Mouse (Mus musculus) heart, embryonic 14.5 days (tissue): Measurements from ENCODE around the gene Slc25a12. TPM values are rescaled to one million over a fixed set of nuclear protein-coding genes. Genes with fewer than 3 reads are reported as not detected.
A peak's percentile ranks its signal among the peaks of the same experiment; 100 is the strongest.

Source experiments
- ATAC-seq: fragments of 200-750 bp; cut with Nextera tagmentation; 2 replicates; pipeline ENCODE4 v1.8.0; 2017; ENCODE audit warnings: low read depth, moderate TSS enrichment; ENCODE audit not compliant: insufficient number of reproducible peaks, insufficient read depth, low FRiP score
- H3K27ac ChIP-seq, 2 experiments: fragments of 200-500 bp in 1 of 2; fragments of 300-500 bp in 1 of 2; sonication (generic) in 1 of 2; replicated peaks in 1 of 2; 2 replicates each; pipeline ENCODE4 v1.5.1; 2012 to 2014; ENCODE audit warnings: low read depth in 2 of 2, low read length in 2 of 2, control low read depth in 1 of 2, mild to moderate bottlenecking in 1 of 2, mixed read lengths in 1 of 2; ENCODE audit not compliant: control insufficient read depth in 1 of 2, insufficient read depth in 1 of 2
- H3K27me3 ChIP-seq: fragments of 300-500 bp; sonication (generic); 2 replicates; pipeline ENCODE4 v1.6.1; 2014; ENCODE audit warnings: mild to moderate bottlenecking, low read length, control low read depth; ENCODE audit not compliant: control insufficient read depth, insufficient read depth
- H3K36me3 ChIP-seq: fragments of 300-500 bp; sonication (generic); 2 replicates; pipeline ENCODE4 v1.6.1; 2014; ENCODE audit warnings: mild to moderate bottlenecking, control low read depth, low read length, mixed read lengths; ENCODE audit not compliant: control insufficient read depth, insufficient read depth
- H3K4me1 ChIP-seq, 2 experiments: fragments of 200-500 bp in 1 of 2; fragments of 300-500 bp in 1 of 2; sonication (generic) in 1 of 2; 2 replicates each; pipeline ENCODE4 v1.6.1; 2012 to 2014; ENCODE audit warnings: low read length in 2 of 2, control low read depth in 1 of 2, mixed read lengths in 1 of 2; ENCODE audit not compliant: control insufficient read depth in 2 of 2, insufficient read depth in 2 of 2
- H3K4me2 ChIP-seq: fragments of 300-500 bp; sonication (generic); 2 replicates; pipeline ENCODE4 v1.6.1; 2014; ENCODE audit warnings: mild to moderate bottlenecking, low read length
- H3K4me3 ChIP-seq, 2 experiments: fragments of 200-500 bp in 1 of 2; fragments of 300-500 bp in 1 of 2; sonication (generic) in 1 of 2; 2 replicates each; pipeline ENCODE4 v1.5.1; 2012 to 2014; ENCODE audit warnings: low read length in 2 of 2, mild to moderate bottlenecking in 2 of 2, control low read depth in 1 of 2, low read depth in 1 of 2, moderate library complexity in 1 of 2; ENCODE audit not compliant: control insufficient read depth in 1 of 2, insufficient read depth in 1 of 2
- H3K9ac ChIP-seq: fragments of 300-500 bp; sonication (generic); 2 replicates; pipeline ENCODE4 v1.6.1; 2014; ENCODE audit warnings: mild to moderate bottlenecking, low read length
- H3K9me3 ChIP-seq: fragments of 300-500 bp; sonication (generic); 2 replicates; pipeline ENCODE4 v1.6.1; 2016; ENCODE audit warnings: low read length, control low read depth; ENCODE audit not compliant: control insufficient read depth
- WGBS: fragments of 180-500 bp; shearing (Covaris S2); extraction: QIAGEN DNeasy Blood & Tissue Kit; methylation state at CpG from one replicate; pipeline ENCODE4 v1.1.7; 2014; 5-methylcytosine and 5-hydroxymethylcytosine counted together
- polyA plus RNA-seq: library from polyadenylated mRNA; unstranded; fragments of >200 nt; fragmentation: Nextera tagmentation; extraction: Ambion mirVana; gene quantifications from 2 replicates; pipeline ENCODE4 v1.2.1, GENCODE M21; 2014

Gene Slc25a12
- polyA plus RNA-seq, 1 experiment from 2014 or later, result 118 TPM

DNA sequence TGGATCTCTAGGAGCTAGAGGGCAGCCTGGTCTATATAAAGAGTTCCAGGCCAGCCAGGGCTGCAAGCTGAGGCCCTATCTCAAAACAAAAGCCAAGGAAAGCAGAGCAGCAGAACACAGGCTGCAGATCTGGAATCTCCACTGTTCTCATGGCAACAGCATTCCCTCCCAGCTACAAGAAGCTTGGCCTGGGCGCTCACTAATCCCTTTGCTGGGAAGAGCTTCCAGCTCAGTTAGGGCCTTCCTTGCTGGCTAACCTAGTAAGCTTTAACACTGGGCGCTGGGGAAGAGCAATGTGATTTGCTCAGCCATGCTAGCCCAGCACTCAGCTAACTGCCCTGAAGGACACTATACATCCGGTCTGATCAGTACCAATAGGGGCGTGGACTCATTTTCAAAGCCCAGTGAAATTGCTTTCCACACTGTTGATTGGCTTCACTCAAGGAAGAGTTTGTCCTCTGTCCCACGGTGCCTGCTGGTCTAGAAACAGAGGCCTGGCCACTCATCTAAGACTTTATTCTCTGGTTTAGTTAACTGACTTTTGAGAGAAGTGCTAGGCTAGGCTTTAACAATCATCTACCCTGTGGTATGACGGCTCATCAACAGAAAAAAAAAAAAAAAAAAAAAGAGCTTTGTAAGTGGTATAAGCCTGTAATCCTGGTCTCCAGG is 77.3 kb downstream of the Slc25a12 start:
- no peak overlapping the region for H3K9ac ChIP-seq
- no peak overlapping the region for H3K27ac ChIP-seq
- no peaks in the 10 kb centered on the region for H3K9me3 ChIP-seq
- H3K36me3 ChIP-seq, result peaks cover 64% of the 10 kb centered on the region
- H3K4me1 ChIP-seq, result no peaks in the 10 kb centered on the region; a peak in 1 of 4 replicates
- H3K27me3 ChIP-seq, result no peaks in the 10 kb centered on the region
- H3K4me3 ChIP-seq, result no peak overlapping the region
- WGBS, result 53% methylated on average over 6 of the region's 6 CpGs
- H3K4me2 ChIP-seq, result no peak overlapping the region
- no peak for ATAC-seq

DNA sequence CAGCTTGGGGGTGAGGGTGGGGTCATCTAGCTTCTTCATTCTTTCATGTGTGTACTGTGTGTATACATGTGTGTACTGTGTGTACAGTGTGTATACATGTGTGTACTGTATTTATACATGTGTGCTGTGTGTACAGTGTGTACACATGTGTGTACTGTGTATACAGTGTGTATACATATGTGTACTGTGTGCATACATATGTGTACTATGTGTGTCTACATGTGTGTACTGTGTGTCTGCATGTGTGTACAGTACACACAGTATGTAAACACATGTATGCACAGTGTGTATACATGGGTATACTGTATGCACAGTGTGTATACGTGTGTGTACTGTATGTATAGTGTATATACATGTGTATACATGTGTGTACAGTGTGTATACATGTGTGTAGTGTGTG is 85.6 kb downstream of the Slc25a12 start:
- no peak for ATAC-seq
- peaks cover 70% of the 10 kb centered on the region for H3K36me3 ChIP-seq
- WGBS, result 90% methylated on average over 1 of the region's 1 CpGs

GRCm38 (mm10) chr2:71278791-71279775 is 88.5 kb downstream of the Slc25a12 start:
- Histone ChIP-seq H3K36me3 (peaks cover 84% of the 10 kb centered on the region), H3K4me1 (no peaks in the 10 kb centered on the region), H3K4me3 (no peak overlapping the region), H3K27ac (no peak overlapping the region), H3K9ac (no peak overlapping the region), H3K4me2 (no peak overlapping the region), H3K9me3 (no peaks in the 10 kb centered on the region), H3K27me3 (no peaks in the 10 kb centered on the region)
- WGBS, result 77% methylated on average over 23 of the region's 23 CpGs
- no peak for ATAC-seq

More for the DNA sequence above, 85.6 kb downstream of the Slc25a12 start:
- Histone ChIP-seq H3K4me2 (no peak overlapping the region), H3K27ac (no peak overlapping the region), H3K4me3 (no peak overlapping the region), H3K4me1 (no peaks in the 10 kb centered on the region), H3K9ac (no peak overlapping the region), H3K9me3 (no peaks in the 10 kb centered on the region), H3K27me3 (no peaks in the 10 kb centered on the region)

DNA sequence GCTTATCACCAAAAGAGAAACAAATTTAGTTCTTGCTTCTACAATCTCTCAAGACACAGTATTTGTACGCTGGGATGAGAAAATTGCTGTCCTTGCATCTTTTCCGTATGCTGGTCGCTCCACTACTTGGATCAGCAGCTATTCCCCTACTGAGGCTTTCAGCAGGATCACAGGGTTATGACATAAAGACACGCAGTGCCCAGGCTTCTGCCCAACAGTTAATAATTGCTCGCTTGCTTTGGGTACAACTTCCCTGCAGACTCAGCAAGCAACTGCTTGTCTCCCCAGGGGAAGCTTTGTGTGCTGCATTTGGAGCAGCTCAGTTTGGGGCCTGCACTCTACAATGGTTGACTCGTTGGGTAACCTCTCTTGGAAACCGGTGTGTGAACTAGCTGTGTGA is 91.8 kb downstream of the Slc25a12 start:
- H3K4me1 ChIP-seq, result no peaks in the 10 kb centered on the region
- H3K36me3 ChIP-seq, result peaks cover 63% of the 10 kb centered on the region
- WGBS, result 87% methylated on average over 7 of the region's 7 CpGs
- no peaks in the 10 kb centered on the region for H3K9me3 ChIP-seq
- ATAC-seq, result no peak
- no peak overlapping the region for H3K4me2 ChIP-seq
- H3K4me3 ChIP-seq, result no peak overlapping the region
- H3K9ac ChIP-seq, result no peak overlapping the region
- H3K27me3 ChIP-seq, result no peaks in the 10 kb centered on the region
- no peak overlapping the region for H3K27ac ChIP-seq

- Histone ChIP-seq H3K9ac (no peak overlapping the region), H3K27ac (peak overlapping the region in 1 of 2 experiments; percentile 45; a peak in 1 of 4 replicates), H3K4me2 (no peak overlapping the region), H3K27me3 (no peaks in the 10 kb centered on the region), H3K4me1 (no peaks in the 10 kb centered on the region), H3K9me3 (no peaks in the 10 kb centered on the region), H3K36me3 (peaks cover 60% of the 10 kb centered on the region), H3K4me3 (no peak overlapping the region; a peak in 1 of 4 replicates)
- ATAC-seq, result no peak
- 67% methylated on average over 23 of the region's 23 CpGs for WGBS
These were observed 93.4 kb downstream of the Slc25a12 start for GRCm38 (mm10) chr2:71273955-71274679.

DNA sequence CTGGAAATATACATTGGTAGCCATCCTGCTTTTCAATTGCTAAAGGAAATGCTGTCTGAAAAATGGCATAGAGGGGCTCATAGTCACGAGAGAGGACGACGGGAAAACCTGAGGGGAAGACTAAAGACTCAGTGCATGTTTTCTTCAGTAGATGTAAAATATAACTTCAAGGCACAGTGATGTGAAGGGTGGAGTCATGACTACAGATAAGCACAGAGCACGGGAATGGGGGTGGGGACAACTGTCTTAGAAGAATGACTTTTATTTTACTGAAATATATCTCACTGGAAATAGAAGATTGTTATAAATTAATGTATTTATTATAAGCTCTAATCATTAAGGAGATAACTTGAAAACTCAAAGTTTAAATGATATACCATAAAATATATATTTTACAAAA is 97.5 kb downstream of the Slc25a12 start:
- Histone ChIP-seq H3K27ac (no peak overlapping the region), H3K36me3 (peaks cover 51% of the 10 kb centered on the region), H3K4me2 (no peak overlapping the region), H3K27me3 (no peaks in the 10 kb centered on the region), H3K9ac (no peak overlapping the region), H3K4me1 (no peaks in the 10 kb centered on the region), H3K4me3 (no peak overlapping the region), H3K9me3 (no peaks in the 10 kb centered on the region)
- ATAC-seq, result no peak
- whole genome bisulfite sequencing, result 65% methylated on average over 4 of the region's 4 CpGs

DNA sequence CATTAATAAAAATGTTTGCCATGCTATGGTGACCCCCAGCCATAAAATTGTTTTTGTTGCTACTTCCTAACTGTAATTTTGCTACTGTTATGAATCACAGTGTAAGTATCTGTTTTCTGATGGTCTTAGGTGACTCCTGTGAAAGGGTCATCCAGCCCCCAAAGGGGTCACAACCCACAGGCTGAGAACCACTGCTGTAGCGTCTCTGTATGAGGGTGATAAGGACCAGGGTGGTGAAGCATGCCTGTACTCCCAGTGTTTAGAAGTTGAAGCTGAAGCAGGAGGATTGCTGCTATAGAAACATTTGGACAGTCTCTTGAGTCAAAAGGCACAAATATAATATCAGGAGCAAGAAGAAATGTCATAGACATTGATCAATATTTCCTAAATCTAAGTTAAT is 98.2 kb downstream of the Slc25a12 start:
- Histone ChIP-seq H3K27me3 (no peaks in the 10 kb centered on the region), H3K4me3 (no peak overlapping the region), H3K27ac (no peak overlapping the region), H3K9me3 (no peaks in the 10 kb centered on the region), H3K9ac (no peak overlapping the region), H3K4me1 (no peaks in the 10 kb centered on the region), H3K4me2 (no peak overlapping the region), H3K36me3 (peaks cover 50% of the 10 kb centered on the region)
- WGBS, result 18% methylated on average over 1 of the region's 1 CpGs
- ATAC-seq, result no peak
